26 mouse cellular contexts compared by ENCODE assay signal in genomic region chr12:49233524-49234306, GRCm38 (mm10).
"Had no signal": no experiment of that assay in that cellular context is flagged by ENCODE, and none has a peak within 500 bp of the region (broad histone marks: within the 10 kb centered on the region; RNA-seq: fewer than 3 reads in every experiment).

No protein-coding gene starts in this region.

- H3K36me3 ChIP-seq: heart, embryonic 13.5 days; heart, embryonic 15.5 days; hindbrain, embryonic 13.5 days; hindbrain, embryonic 15.5 days; limb, embryonic 10.5 days; limb, embryonic 12.5 days; liver, embryonic 13.5 days; liver, embryonic 15.5 days had no signal

- DNase-seq: gastrocnemius, adult 2 months; gastrocnemius, postnatal 10 days; gastrocnemius, postnatal 36 days; heart, adult 11 months; heart, adult 2 months; heart, postnatal 14 days; heart, postnatal 36 days; kidney, adult 11 months; kidney, adult 2 months; kidney, postnatal 10 days; kidney, postnatal 25 days; kidney, postnatal 4 days; liver; liver, embryonic 13.5 days had no signal

- H3K27ac ChIP-seq: gastrocnemius, adult 2 months; heart, adult 2 months; heart, embryonic 13.5 days; heart, embryonic 15.5 days; hindbrain, embryonic 13.5 days; hindbrain, embryonic 15.5 days; hindbrain, postnatal 0 days; layer of hippocampus, adult 2 months; left cerebral cortex, adult 2 months; limb, embryonic 10.5 days; limb, embryonic 12.5 days; liver, embryonic 13.5 days; liver, embryonic 15.5 days had no signal

- H3K9me3 ChIP-seq: heart, embryonic 15.5 days; hindbrain, embryonic 13.5 days; hindbrain, embryonic 15.5 days; limb, embryonic 10.5 days; limb, embryonic 12.5 days; liver, embryonic 15.5 days had no signal

- H3K27me3 ChIP-seq: heart, embryonic 13.5 days; heart, embryonic 15.5 days; hindbrain, embryonic 13.5 days; hindbrain, embryonic 15.5 days; limb, embryonic 12.5 days; liver, embryonic 13.5 days; liver, embryonic 15.5 days had no signal

- ATAC-seq: hindbrain, postnatal 0 days had no signal

- H3K9ac ChIP-seq: heart, embryonic 13.5 days; heart, embryonic 15.5 days; hindbrain, embryonic 13.5 days; hindbrain, embryonic 15.5 days; limb, embryonic 12.5 days; liver, embryonic 13.5 days; liver, embryonic 15.5 days had no signal

- H3K4me1 ChIP-seq: heart, embryonic 13.5 days; heart, embryonic 15.5 days; hindbrain, embryonic 13.5 days; hindbrain, embryonic 15.5 days; limb, embryonic 10.5 days; limb, embryonic 12.5 days; liver, embryonic 13.5 days; liver, embryonic 15.5 days had no signal

- H3K4me3 ChIP-seq: gastrocnemius, adult 2 months; heart, adult 2 months; heart, embryonic 13.5 days; heart, embryonic 15.5 days; hindbrain, embryonic 13.5 days; hindbrain, embryonic 15.5 days; layer of hippocampus, adult 2 months; left cerebral cortex, adult 2 months; limb, embryonic 10.5 days; limb, embryonic 12.5 days; liver, embryonic 13.5 days; liver, embryonic 15.5 days had no signal

- H3K4me2 ChIP-seq: heart, embryonic 11.5 days; heart, embryonic 13.5 days; heart, embryonic 15.5 days; hindbrain, embryonic 13.5 days; hindbrain, embryonic 15.5 days; limb, embryonic 12.5 days; liver, embryonic 11.5 days; liver, embryonic 13.5 days; liver, embryonic 15.5 days had no signal
